Mouse (Mus musculus) neutrophil, adult 5-6 weeks (primary cell): Measurements from ENCODE around the gene Psmd5. TPM values are rescaled to one million over a fixed set of nuclear protein-coding genes. Genes with fewer than 3 reads are reported as not detected.
A peak's percentile ranks its signal among the peaks of the same experiment; 100 is the strongest.
"Not testable (repeated sequence)": the region's sequence is repeated elsewhere in the genome, so short reads cannot be mapped to it uniquely, and the experiment has no call there.

Experiments used
- ATAC-seq: fragments of 151-379, 151-347 bp; 2 replicates; pipeline ENCODE4 v1.8.0; 2017; ENCODE audit warnings: mild to moderate bottlenecking, moderate TSS enrichment; ENCODE audit not compliant: insufficient number of reproducible peaks, poor library complexity, low FRiP score, severe bottlenecking; ENCODE audit errors: extremely low read depth
- total RNA-seq: library from RNA; stranded (forward); fragments of 200-1000 nt; gene quantifications from 2 replicates; pipeline ENCODE4 v1.2.3, GENCODE M21; 2017

Gene Psmd5
- total RNA-seq, 1 experiment from 2014 or later: 17.7 TPM

GRCm38 (mm10) chr2:34899682-34900081 is 24.9 kb upstream of the Psmd5 start:
- ATAC-seq: no peak

- ATAC-seq: peak; percentile 37; the same call in 1 of the 2 replicates
Measured at GRCm38 (mm10) chr2:34897820-34898219, 23.1 kb upstream of the Psmd5 start.

DNA sequence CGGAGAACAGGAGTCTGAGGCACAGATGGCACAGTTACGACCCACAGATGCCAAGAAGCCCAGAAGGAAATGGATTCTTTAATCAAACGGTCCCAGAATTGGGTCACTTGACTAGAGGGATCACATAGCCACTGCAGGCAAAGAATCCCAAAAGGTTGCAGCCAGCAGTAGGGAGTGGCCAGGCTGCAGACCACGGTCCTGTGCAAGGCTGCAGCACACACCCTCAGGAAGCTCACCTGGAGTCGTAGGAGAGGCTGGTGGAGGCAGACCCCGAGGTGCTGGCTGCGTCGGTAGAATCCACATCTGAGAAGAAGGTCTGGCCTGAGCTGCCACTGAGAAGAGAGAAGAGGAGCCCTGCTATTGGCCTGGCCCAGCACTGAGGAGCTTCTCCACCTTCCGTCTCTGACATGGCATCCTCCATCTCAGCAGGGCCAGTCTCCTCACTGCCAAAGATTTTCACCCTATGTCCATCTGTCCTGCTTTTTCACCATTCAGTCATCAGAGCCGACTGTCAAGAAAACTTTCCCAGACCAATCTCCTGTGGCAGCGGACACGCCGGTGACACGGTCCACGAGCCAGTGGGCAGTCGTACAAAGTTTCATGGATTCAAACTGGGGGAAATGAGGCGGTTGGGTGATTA is 22.2 kb upstream of the Psmd5 start:
- no peak for ATAC-seq

- no peak for ATAC-seq
Measured at GRCm38 (mm10) chr2:34895503-34896113, 20.8 kb upstream of the Psmd5 start.

GRCm38 (mm10) chr2:34893950-34894349 is 19.2 kb upstream of the Psmd5 start:
- ATAC-seq: no peak

DNA sequence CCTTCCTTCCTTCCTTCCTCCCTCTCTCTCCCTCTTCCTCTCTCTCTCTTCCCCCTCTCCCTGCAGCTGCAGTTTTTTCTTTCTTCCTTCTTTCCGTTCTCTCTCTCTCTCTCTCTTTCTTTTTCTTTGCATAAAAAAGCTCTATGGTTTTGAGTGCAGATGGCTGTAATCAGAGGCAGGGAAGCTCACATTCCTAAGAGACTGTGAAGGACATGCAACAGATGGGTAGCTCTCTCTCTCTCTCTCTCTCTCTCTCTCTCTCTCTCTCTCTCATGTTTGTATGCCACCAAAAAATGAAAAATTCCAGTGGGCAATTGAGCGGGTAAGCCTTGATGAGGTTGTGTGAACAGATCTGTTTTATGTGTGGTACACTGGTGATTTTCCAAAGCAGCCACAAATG is 9.4 kb upstream of the Psmd5 start:
- ATAC-seq: no peak

DNA sequence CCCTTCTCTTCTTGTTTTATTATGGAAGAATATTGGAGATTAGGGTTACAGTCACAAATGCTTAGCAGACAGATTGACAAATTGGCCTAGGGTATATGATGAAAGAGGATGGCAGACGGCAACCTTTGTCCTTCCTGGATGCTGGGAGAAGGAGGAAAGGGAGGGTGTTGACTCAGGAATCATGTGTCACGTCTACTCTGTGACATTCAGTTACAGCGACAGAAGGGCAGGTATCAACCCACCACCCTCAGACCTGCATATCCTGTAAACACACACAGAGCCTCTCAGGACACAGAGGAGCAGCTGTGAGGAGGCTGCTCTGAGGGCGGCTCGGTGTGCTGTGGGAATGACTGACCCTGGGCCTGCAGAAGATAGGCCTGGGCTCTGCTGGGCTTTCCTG is 8.4 kb upstream of the Psmd5 start:
- no peak for ATAC-seq

DNA sequence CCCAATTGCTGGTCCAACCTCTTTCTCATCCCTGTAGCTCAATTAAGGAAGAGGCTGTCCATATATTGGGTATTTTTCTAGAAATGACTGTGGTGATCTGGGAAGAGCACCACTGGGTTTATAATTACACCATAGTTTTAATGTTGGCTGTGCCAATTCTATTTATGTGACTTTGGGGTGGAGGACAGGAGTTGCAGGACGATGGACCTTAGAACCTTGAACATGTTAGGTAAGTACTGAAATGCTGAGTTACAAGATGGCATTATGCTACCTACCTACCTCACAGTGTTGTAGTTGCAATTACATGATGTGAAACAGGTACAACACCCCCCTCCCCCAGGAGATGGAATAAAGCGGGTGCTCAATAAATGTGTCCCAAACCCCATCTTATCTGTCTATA is 8.0 kb upstream of the Psmd5 start:
- no peak for ATAC-seq

- ATAC-seq: no peak
Measured at GRCm38 (mm10) chr2:34880054-34880453, 5.3 kb upstream of the Psmd5 start.

GRCm38 (mm10) chr2:34874271-34874670 is 497 bp downstream of the Psmd5 start, which contains the start of gene Cutal:
TSS of gene Cutal (plus strand) at chr2:34874396.
- ATAC-seq: no peak

DNA sequence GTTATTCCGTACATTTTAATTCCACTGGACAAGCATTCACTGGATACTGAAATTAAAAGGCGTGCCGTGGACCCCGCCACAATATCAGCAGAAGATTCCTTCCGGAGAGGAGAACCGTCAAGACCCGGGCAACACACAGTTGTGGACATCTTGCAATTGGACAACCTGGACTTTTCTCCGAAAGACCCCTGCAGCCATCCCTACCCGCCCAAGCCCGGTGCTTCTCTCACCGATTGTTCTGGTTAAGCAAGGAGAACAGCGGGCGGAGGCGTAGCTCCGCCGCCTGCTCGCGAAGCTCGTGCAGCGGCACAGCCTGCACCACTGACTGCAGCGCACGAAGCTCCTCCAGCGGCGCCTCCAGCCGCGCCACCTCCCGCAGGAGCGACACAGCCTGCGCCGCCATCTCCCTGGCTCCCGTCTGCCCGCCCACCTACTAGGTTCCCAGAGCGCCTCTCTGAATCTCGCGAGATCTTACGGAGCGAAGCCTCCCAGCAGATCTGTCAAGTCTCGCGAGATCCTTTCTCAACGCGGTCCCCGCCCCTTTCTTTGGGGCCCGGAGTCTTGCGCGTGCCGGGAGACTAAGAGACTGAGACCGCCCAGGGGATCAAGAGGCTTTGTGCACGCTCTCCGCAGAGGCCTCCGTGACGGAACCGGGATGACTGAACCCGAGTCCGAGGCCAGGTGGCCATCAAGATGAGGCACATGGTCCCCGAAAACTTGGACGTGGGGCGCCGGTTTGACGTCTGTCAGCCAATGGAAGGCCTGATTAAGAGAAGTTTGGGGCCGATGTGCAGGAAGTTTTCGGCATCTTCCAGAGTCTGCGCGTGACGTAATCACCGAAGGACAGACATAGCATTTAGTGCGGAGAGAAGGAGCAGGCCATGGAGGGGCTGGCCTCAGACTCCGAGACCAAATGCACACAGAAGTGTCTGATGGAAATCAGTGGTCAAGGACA is 4.0 kb downstream of the Psmd5 start:
- peak; percentile 97 for ATAC-seq

DNA sequence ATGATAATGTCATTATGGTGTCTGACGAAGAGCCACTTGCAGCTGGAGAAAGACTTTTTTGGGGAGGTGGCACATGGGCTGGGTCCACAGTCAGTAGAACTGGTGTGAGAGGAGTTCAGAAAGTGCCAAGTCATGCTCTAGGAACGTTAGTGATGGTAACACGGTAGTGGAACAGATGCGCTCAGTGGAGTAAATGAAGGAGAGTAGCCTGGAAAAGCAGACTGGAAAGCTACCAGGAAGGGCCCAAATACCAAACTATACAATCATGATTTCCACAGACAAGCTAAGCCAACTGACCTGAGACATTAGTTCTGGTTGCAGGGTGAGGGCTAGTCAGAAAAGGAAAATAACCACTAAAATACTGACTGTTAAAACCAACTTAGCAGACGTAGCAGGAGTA is 5.1 kb downstream of the Psmd5 start:
- ATAC-seq: no peak

GRCm38 (mm10) chr2:34857728-34858127 is 17.0 kb downstream of the Psmd5 start:
- ATAC-seq: no peak

DNA sequence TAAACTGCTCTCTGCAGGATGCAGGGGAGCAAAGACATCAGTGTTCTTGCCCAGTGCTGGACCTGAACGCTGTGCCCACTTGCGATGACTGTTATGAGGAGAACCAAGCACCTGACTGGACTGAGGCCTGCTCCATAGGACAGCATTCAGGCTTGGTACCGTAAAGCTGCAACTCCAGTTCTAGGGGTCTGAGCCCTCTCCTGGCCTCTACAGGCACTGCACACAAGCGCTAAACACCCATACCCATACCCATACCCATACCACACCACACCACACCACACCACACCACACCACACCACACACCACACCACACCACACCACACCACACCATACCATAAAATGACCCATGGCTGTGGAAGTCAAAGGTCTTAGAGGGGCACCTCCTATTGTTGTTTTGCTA is 19.5 kb downstream of the Psmd5 start:
- no peak for ATAC-seq

- no peak for ATAC-seq
Measured at GRCm38 (mm10) chr2:34847702-34848101, 27.1 kb downstream of the Psmd5 start.

- ATAC-seq: no peak
Measured at GRCm38 (mm10) chr2:34843211-34843939, 31.4 kb downstream of the Psmd5 start.

DNA sequence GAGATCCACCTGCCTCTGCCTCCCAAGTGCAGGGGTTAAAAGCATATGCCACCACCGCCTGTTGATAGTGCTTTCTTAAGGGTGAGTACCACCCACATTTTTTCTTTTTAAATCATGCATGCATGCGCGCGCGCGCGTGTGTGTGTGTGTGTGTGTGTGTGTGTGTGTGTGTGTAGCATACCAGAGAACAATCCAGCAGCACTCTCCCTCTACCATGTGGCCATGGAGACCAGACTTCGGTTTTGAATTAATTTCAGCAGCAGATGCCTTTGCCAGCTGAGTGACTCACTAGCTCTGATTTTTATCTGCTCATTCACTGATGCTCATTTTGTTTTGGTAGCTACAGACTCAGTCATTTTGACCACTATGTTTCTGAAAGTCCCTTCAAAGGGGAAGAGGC is 33.1 kb downstream of the Psmd5 start:
- ATAC-seq: no peak

GRCm38 (mm10) chr2:34840143-34840542 is 34.6 kb downstream of the Psmd5 start:
- ATAC-seq: not testable (repeated sequence)

- no peak for ATAC-seq
Measured at GRCm38 (mm10) chr2:34835669-34836068, 39.1 kb downstream of the Psmd5 start.
